Mouse (Mus musculus): ENCODE results near the gene Ccdc157. TPM values are rescaled to one million over a fixed set of nuclear protein-coding genes. Genes with fewer than 3 reads are reported as not detected.

Ccdc157 gene
- polyA plus RNA-seq (2014; fragmentation: Nextera tagmentation; extraction: Ambion mirVana) = 2.4 and 2.9 TPM in 2 replicates

DNA sequence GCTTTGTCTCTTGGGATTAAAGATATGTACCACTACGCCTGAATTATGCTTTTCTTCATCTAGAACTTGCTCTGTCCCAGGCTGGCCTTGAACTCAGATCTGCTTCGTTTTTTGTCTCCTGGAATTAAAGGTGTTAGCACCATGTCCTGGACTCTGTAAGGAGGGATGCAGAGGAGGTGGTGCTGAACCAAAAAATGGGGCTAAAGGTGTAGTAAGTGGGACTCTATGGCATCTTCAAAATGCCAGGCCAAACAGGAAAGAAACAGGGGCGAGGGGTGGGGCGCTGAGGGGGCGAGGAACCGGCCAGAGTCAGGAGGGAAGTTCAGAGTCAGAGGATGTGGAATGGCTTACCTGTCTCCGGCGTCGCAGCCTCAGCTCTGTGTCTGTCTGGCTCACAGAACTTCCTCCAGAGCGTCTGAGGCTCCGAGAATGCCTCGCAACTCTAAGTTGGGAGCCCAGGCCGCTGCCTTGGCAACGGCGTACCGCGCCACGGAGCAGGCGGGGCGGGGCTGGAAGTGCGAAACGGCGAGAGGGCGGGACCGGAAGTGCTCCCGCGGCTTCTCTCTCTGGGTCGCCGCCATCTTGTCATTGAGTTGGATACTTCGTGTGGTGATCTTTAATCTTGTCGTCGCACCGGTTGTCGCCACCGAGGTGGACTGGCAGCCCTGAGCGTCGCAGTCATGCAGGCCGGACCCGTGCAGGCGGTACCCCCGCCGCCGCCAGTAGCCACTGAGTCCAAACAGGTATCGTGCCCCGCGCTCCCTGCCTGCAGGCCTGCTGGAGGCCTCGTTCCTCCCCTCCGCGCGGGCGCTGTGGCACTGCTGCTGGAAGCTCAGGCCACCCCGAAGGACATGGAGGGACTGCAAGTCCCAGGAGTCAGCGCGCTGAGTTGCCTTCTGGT, at the start of gene Ccdc157, which contains the start of gene Sf3a1:
Gene Ccdc157, minus strand, starts transcription at position 486 of the 901 bp plus-strand sequence.
Gene Sf3a1, plus strand, starts transcription at position 543 of the 901 bp plus-strand sequence.
- H3K36me3 ChIP-seq (ENCODE audit: control insufficient read depth, insufficient read depth, low read length) = peaks cover 36% of the 10 kb centered on the region
- 1% methylated on average over 54 of the region's 54 CpGs for WGBS
- no peaks in the 10 kb centered on the region for H3K9me3 ChIP-seq (replicated peaks; ENCODE audit: control insufficient read depth, low read length)
- peak within 1 kb of the TSS; percentile 87 for H3K9ac ChIP-seq (ENCODE audit: low read length)
- no peaks in the 10 kb centered on the region for H3K27me3 ChIP-seq (replicated peaks; ENCODE audit: control insufficient read depth, insufficient read depth, low read length)
- peak within 1 kb of the TSS; percentile 68 for H3K4me2 ChIP-seq (ENCODE audit: low read length)
- DNase-seq (ENCODE audit: low spot score) (peak; percentile 96), ATAC-seq (peak; percentile 98)
- peaks cover 13% of the 10 kb centered on the region for H3K4me1 ChIP-seq (ENCODE audit: control insufficient read depth, insufficient read depth, low read length)
- H3K4me3 ChIP-seq (ENCODE audit: low read depth, low read length) = peak within 1 kb of the TSS; percentile 90
- H3K27ac ChIP-seq (ENCODE audit: low read depth, low read length) = peak within 1 kb of the TSS; percentile 89

DNA sequence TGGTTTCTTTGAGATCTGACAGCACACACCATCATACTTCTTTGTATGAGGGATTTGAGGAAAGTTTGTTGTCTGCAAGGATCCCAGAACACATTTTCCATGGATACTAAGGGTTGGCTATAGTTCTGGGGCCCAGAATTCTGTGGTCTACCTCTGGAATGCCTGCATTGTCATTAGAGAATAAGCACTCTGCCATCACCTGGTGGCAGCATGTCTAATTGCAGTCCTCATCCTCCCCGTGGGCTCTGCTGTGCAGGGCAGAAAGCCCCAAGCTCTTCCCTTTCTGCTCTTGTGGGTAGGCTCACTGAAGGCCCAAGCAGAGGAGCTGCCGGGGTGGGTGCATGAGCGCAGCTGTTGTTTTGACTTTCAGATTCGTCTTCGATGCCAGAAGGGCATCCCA, 49.5 kb upstream of the Ccdc157 start:
- H3K27me3 ChIP-seq (replicated peaks; ENCODE audit: control insufficient read depth, insufficient read depth, low read length) = no peaks in the 10 kb centered on the region
- no peak overlapping the region for H3K4me3 ChIP-seq (ENCODE audit: low read depth, low read length)
- ATAC-seq = no peak
- peaks cover 58% of the 10 kb centered on the region for H3K36me3 ChIP-seq (ENCODE audit: control insufficient read depth, insufficient read depth, low read length)
- H3K4me2 ChIP-seq (ENCODE audit: low read length) = no peak overlapping the region
- WGBS = 79% methylated on average over 5 of the region's 5 CpGs
- H3K27ac ChIP-seq (ENCODE audit: low read depth, low read length) = no peak overlapping the region
- H3K4me1 ChIP-seq (ENCODE audit: control insufficient read depth, insufficient read depth, low read length) = no peaks in the 10 kb centered on the region
- no peak overlapping the region for H3K9ac ChIP-seq (ENCODE audit: low read length)
- no peak for DNase-seq (ENCODE audit: low spot score)
- no peaks in the 10 kb centered on the region for H3K9me3 ChIP-seq (replicated peaks; ENCODE audit: control insufficient read depth, low read length)

DNA sequence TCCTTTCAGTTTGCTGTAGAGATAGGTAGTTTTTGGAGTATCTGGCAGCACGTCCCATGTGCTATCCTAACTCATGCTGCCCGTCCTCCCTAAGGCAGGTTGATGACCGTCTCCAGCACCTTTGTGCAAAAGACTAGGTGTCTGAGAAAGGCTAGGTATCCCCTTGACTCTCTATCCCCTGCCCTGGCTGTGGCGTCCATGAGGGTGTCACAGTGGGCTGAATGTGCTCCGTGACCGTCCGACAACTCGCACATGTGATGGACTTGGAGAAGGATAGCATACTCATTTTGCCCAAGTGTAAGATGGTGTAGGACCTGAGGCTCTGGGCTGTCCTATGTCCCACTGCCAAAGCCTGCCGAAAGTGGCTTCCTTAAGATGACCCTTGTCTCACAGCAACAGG, 47.6 kb upstream of the Ccdc157 start:
- H3K4me2 ChIP-seq (ENCODE audit: low read length) = no peak overlapping the region
- no peaks in the 10 kb centered on the region for H3K27me3 ChIP-seq (replicated peaks; ENCODE audit: control insufficient read depth, insufficient read depth, low read length)
- no peak overlapping the region for H3K4me3 ChIP-seq (ENCODE audit: low read depth, low read length)
- H3K36me3 ChIP-seq (ENCODE audit: control insufficient read depth, insufficient read depth, low read length) = peaks cover 44% of the 10 kb centered on the region
- no peaks in the 10 kb centered on the region for H3K9me3 ChIP-seq (replicated peaks; ENCODE audit: control insufficient read depth, low read length)
- no peaks in the 10 kb centered on the region for H3K4me1 ChIP-seq (ENCODE audit: control insufficient read depth, insufficient read depth, low read length)
- H3K27ac ChIP-seq (ENCODE audit: low read depth, low read length) = no peak overlapping the region
- no peak overlapping the region for H3K9ac ChIP-seq (ENCODE audit: low read length)
- DNase-seq (ENCODE audit: low spot score) (no peak), ATAC-seq (no peak)
- 93% methylated on average over 9 of the region's 9 CpGs for WGBS

- H3K4me2 ChIP-seq (ENCODE audit: low read length) = no peak overlapping the region
- DNase-seq (ENCODE audit: low spot score) (no peak), ATAC-seq (no peak)
- no peak overlapping the region for H3K27ac ChIP-seq (ENCODE audit: low read depth, low read length)
- H3K4me3 ChIP-seq (ENCODE audit: low read depth, low read length) = no peak overlapping the region
- no peaks in the 10 kb centered on the region for H3K9me3 ChIP-seq (replicated peaks; ENCODE audit: control insufficient read depth, low read length)
- no peaks in the 10 kb centered on the region for H3K4me1 ChIP-seq (ENCODE audit: control insufficient read depth, insufficient read depth, low read length)
- 88% methylated on average over 6 of the region's 6 CpGs for WGBS
- no peak overlapping the region for H3K9ac ChIP-seq (ENCODE audit: low read length)
- H3K27me3 ChIP-seq (replicated peaks; ENCODE audit: control insufficient read depth, insufficient read depth, low read length) = no peaks in the 10 kb centered on the region
- peaks cover 36% of the 10 kb centered on the region for H3K36me3 ChIP-seq (ENCODE audit: control insufficient read depth, insufficient read depth, low read length)
These were observed 46.5 kb upstream of the Ccdc157 start for GRCm38 (mm10) chr11:4206563-4206962.

- WGBS = 90% methylated on average over 7 of the region's 7 CpGs
- Histone ChIP-seq H3K4me1 (ENCODE audit: control insufficient read depth, insufficient read depth, low read length) (no peaks in the 10 kb centered on the region), H3K9me3 (replicated peaks; ENCODE audit: control insufficient read depth, low read length) (no peaks in the 10 kb centered on the region), H3K27ac (ENCODE audit: low read depth, low read length) (no peak overlapping the region), H3K36me3 (ENCODE audit: control insufficient read depth, insufficient read depth, low read length) (peaks cover 36% of the 10 kb centered on the region), H3K4me3 (ENCODE audit: low read depth, low read length) (no peak overlapping the region), H3K27me3 (replicated peaks; ENCODE audit: control insufficient read depth, insufficient read depth, low read length) (no peaks in the 10 kb centered on the region), H3K4me2 (ENCODE audit: low read length) (no peak overlapping the region), H3K9ac (ENCODE audit: low read length) (no peak overlapping the region)
- no peak for DNase-seq (ENCODE audit: low spot score)
- no peak for ATAC-seq
These were observed 45.9 kb upstream of the Ccdc157 start for GRCm38 (mm10) chr11:4205951-4206350.

- no peaks in the 10 kb centered on the region for H3K9me3 ChIP-seq (replicated peaks; ENCODE audit: control insufficient read depth, low read length)
- no peak overlapping the region for H3K4me2 ChIP-seq (ENCODE audit: low read length)
- no peak overlapping the region for H3K4me3 ChIP-seq (ENCODE audit: low read depth, low read length)
- H3K4me1 ChIP-seq (ENCODE audit: control insufficient read depth, insufficient read depth, low read length) = no peaks in the 10 kb centered on the region
- no peak for ATAC-seq
- WGBS = 83% methylated on average over 5 of the region's 5 CpGs
- no peak overlapping the region for H3K27ac ChIP-seq (ENCODE audit: low read depth, low read length)
- peaks cover 30% of the 10 kb centered on the region for H3K36me3 ChIP-seq (ENCODE audit: control insufficient read depth, insufficient read depth, low read length)
- DNase-seq (ENCODE audit: low spot score) = no peak
- H3K27me3 ChIP-seq (replicated peaks; ENCODE audit: control insufficient read depth, insufficient read depth, low read length) = no peaks in the 10 kb centered on the region
- H3K9ac ChIP-seq (ENCODE audit: low read length) = no peak overlapping the region
These were observed 45.1 kb upstream of the Ccdc157 start for GRCm38 (mm10) chr11:4205097-4205655.

- 56% methylated on average over 2 of the region's 2 CpGs for WGBS
- no peaks in the 10 kb centered on the region for H3K27me3 ChIP-seq (replicated peaks; ENCODE audit: control insufficient read depth, insufficient read depth, low read length)
- H3K4me3 ChIP-seq (ENCODE audit: low read depth, low read length) = no peak overlapping the region
- H3K9me3 ChIP-seq (replicated peaks; ENCODE audit: control insufficient read depth, low read length) = no peaks in the 10 kb centered on the region
- no peak for ATAC-seq
- no peak for DNase-seq (ENCODE audit: low spot score)
- H3K4me2 ChIP-seq (ENCODE audit: low read length) = no peak overlapping the region
- H3K4me1 ChIP-seq (ENCODE audit: control insufficient read depth, insufficient read depth, low read length) = no peaks in the 10 kb centered on the region
- H3K27ac ChIP-seq (ENCODE audit: low read depth, low read length) = no peak overlapping the region
- H3K36me3 ChIP-seq (ENCODE audit: control insufficient read depth, insufficient read depth, low read length) = peaks cover 20% of the 10 kb centered on the region; the same call in 1 of the 2 replicates
- no peak overlapping the region for H3K9ac ChIP-seq (ENCODE audit: low read length)
These were observed 43.6 kb upstream of the Ccdc157 start for GRCm38 (mm10) chr11:4203705-4204074.

- ATAC-seq (no peak), DNase-seq (ENCODE audit: low spot score) (no peak)
- Histone ChIP-seq H3K27ac (ENCODE audit: low read depth, low read length) (no peak overlapping the region), H3K36me3 (ENCODE audit: control insufficient read depth, insufficient read depth, low read length) (peaks cover 16% of the 10 kb centered on the region; the same call in 1 of the 2 replicates), H3K4me1 (ENCODE audit: control insufficient read depth, insufficient read depth, low read length) (no peaks in the 10 kb centered on the region), H3K9me3 (replicated peaks; ENCODE audit: control insufficient read depth, low read length) (no peaks in the 10 kb centered on the region), H3K9ac (ENCODE audit: low read length) (no peak overlapping the region), H3K4me3 (ENCODE audit: low read depth, low read length) (no peak overlapping the region), H3K4me2 (ENCODE audit: low read length) (no peak overlapping the region), H3K27me3 (replicated peaks; ENCODE audit: control insufficient read depth, insufficient read depth, low read length) (no peaks in the 10 kb centered on the region)
- 85% methylated on average over 12 of the region's 12 CpGs for WGBS
These were observed 43.1 kb upstream of the Ccdc157 start for GRCm38 (mm10) chr11:4202995-4203704.
